Mouse (Mus musculus): ENCODE measurements around the gene Crb1. TPM values are rescaled to one million over a fixed set of nuclear protein-coding genes. Genes with fewer than 3 reads are reported as not detected.
"Not testable (repeated sequence)": the region's sequence is repeated elsewhere in the genome, so short reads cannot be mapped to it uniquely, and the experiment has no call there.

Crb1 gene
- polyA plus RNA-seq (2015; fragmentation: Nextera tagmentation; extraction: Ambion mirVana), result 2.5 TPM in 2 replicates

DNA sequence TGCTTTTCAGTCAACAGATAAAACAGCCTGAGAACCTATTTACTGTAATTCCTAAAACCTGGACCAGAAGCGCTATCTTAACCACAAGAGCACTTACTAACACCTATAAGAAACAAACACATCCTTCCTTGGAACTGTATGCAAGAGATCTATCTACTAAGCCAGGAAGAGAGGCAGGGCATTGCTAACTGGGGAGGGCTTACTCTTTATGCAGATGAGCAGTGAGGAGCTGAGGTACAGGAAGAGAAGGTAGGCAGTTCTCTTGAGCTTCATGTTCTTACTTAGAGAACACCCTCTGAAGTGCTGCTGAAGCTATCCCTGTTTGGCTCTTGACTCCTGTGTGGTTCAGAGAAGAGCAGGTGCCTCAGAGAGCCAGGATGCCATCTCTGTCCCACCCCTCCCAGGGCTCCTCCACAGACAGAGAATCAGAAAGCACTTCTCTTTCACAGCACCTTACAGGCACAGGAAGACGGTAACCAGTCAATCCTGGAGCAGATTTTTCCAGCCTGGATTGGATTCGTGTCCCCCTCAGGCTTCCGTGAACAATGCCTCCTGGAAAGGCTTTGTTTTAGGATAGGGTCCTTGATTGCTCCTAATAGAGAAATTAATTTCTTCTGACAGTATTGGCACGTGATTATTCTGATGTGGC, at the start of gene Crb1:
Crb1 (minus strand) TSS at position 463 of the 649 bp plus-strand sequence.
- H3K4me3 ChIP-seq, result peak within 1 kb of the TSS; percentile 30
- no peaks in the 10 kb centered on the region for H3K36me3 ChIP-seq (ENCODE audit: poor library complexity, severe bottlenecking)
- H3K4me1 ChIP-seq, result peaks cover 21% of the 10 kb centered on the region
- peak within 1 kb of the TSS; percentile 71 for H3K27ac ChIP-seq
- H3K4me2 ChIP-seq, result peak within 1 kb of the TSS; percentile 57
- no peaks in the 10 kb centered on the region for H3K27me3 ChIP-seq
- WGBS, result 7% methylated on average over 5 of the region's 5 CpGs
- H3K9ac ChIP-seq, result peak within 1 kb of the TSS; percentile 49
- no peaks in the 10 kb centered on the region for H3K9me3 ChIP-seq (replicated peaks)
- peak; percentile 78 for ATAC-seq

DNA sequence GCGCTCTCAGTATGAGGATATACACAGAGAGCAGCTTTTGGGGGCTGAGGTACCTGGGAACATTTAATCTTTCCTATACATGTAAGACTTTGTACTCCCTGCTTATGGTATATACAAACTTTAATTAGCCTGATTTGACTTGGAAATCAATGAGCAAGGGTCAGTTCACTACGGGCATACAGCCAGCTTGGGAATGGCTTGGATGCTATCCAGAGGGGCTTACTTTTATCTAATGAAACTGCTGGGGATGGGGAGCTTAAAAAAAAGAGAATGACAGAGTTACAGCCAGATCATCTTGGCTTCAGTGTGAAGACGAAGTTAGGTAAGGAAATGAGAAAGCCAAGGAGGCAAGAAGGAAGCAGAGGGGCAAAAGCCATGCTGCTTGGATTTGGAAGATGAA, 48.1 kb upstream of the Crb1 start:
- Histone ChIP-seq H3K27ac (peak overlapping the region; percentile 59), H3K4me2 (peak overlapping the region; percentile 75), H3K4me1 (peaks cover 42% of the 10 kb centered on the region), H3K36me3 (ENCODE audit: poor library complexity, severe bottlenecking) (peaks cover 19% of the 10 kb centered on the region), H3K9ac (peak overlapping the region; percentile 52), H3K4me3 (peak overlapping the region; percentile 39), H3K27me3 (no peaks in the 10 kb centered on the region), H3K9me3 (replicated peaks) (no peaks in the 10 kb centered on the region)
- WGBS, result 25% methylated on average over 3 of the region's 3 CpGs
- ATAC-seq, result no peak

DNA sequence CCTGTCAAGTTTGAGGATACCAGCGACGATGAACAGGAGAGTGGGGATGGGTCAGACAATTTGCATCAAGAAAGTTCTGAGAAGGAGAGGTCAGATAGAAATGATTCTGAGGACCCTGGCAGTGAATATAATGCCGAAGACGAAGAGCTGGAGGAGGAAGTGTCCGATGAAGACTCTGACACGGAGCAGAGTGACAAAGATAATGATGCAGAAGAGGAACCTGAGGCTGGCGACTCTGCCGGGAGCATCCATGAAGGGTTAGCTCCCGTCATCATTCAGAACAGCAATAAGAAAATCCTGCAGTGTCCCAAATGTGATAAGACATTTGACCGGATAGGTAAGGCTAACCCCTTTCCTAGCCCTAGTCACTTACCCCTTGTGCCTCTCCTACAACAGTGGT, 47.0 kb upstream of the Crb1 start:
- ATAC-seq, result no peak
- peaks cover 42% of the 10 kb centered on the region for H3K4me1 ChIP-seq
- H3K4me3 ChIP-seq, result peak overlapping the region; percentile 87
- peak overlapping the region; percentile 94 for H3K9ac ChIP-seq
- H3K4me2 ChIP-seq, result peak overlapping the region; percentile 73
- no peaks in the 10 kb centered on the region for H3K27me3 ChIP-seq
- no peak overlapping the region for H3K27ac ChIP-seq
- 65% methylated on average over 10 of the region's 10 CpGs for WGBS
- no peaks in the 10 kb centered on the region for H3K9me3 ChIP-seq (replicated peaks)
- H3K36me3 ChIP-seq (ENCODE audit: poor library complexity, severe bottlenecking), result peaks cover 9% of the 10 kb centered on the region

DNA sequence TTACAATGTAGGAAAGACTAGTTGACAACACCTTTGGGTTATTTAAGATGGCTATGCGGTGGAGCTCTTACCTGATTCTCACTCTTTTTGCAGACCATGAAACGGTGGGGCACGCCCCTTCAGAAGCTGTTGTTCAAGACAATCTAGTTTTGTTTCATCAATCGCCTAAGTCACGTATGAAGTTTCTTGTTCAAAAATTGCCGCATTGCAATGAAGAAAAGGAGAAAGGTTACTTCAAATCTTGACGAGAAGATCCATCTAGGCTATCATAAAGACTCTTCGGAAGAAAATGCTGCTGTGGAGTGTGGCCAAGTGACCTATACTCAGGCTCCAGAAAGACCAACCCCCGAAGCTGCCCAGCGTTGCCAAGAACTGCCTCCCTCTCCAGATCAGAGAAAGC, 46.0 kb upstream of the Crb1 start:
- 16% methylated on average over 10 of the region's 10 CpGs for WGBS
- Histone ChIP-seq H3K4me3 (peak overlapping the region; percentile 87), H3K27me3 (no peaks in the 10 kb centered on the region), H3K27ac (peak overlapping the region; percentile 82; the same call in 1 of the 2 replicates), H3K4me1 (peaks cover 42% of the 10 kb centered on the region), H3K9ac (peak overlapping the region; percentile 94), H3K4me2 (peak overlapping the region; percentile 73), H3K9me3 (replicated peaks) (no peaks in the 10 kb centered on the region), H3K36me3 (ENCODE audit: poor library complexity, severe bottlenecking) (peaks cover 8% of the 10 kb centered on the region; the same call in 1 of the 2 replicates)
- no peak for ATAC-seq

DNA sequence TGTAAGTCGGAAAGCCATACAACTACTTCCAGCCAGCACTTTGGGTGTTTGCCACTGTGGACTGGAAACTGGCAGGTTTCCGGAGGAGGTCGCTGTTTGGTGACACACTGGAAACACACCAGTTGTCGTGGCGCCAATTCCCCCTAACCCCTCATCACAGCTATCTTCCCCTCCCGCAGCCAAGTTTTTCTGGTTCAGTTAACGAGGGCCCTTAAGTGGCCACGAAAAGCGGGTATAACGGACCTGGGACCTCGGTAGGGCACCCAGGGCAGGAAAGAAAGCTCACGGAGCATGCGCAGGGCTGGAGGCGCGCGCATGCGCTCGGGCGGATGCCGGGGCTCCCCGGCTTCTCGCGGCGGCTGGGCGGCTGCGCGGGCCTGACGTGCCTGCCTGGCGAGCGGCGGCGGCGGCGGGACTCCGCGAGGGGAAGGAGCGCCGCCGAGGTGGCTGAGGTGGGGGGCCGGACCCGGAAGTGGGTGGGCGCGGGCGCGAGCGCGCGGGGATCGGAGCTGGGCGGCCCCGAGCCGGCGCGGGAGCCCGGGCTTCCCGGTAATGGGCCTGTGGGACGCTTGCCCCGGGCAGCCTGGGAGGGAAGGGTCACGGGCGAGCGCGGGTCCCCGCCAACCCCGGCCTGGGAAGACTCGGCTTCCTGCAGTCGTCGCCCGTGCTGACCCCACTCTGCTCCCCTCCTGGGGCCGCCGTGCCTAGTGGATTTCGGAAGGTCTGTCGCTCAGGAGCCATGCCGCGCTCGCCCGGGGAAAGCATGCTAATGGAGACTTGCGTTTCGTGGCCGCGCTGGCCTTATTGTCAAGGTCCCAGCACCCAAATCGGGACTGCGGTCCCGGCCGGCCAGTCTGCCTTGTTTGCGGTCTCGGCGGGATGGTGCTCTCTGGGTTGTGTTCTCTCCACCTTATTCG, 45.2 kb upstream of the Crb1 start, which contains the start of gene Zbtb41:
Zbtb41 (plus strand) TSS at position 414 of the 917 bp plus-strand sequence.
- Histone ChIP-seq H3K36me3 (ENCODE audit: poor library complexity, severe bottlenecking) (peaks cover 7% of the 10 kb centered on the region; the same call in 1 of the 2 replicates), H3K4me3 (peak within 1 kb of the TSS; percentile 87), H3K27ac (peak within 1 kb of the TSS; percentile 82), H3K4me2 (peak within 1 kb of the TSS; percentile 73), H3K4me1 (peaks cover 40% of the 10 kb centered on the region), H3K9me3 (replicated peaks) (no peaks in the 10 kb centered on the region), H3K27me3 (no peaks in the 10 kb centered on the region), H3K9ac (peak within 1 kb of the TSS; percentile 94)
- ATAC-seq, result peak; percentile 98
- under 1% methylated on average over 67 of the region's 88 CpGs for WGBS

DNA sequence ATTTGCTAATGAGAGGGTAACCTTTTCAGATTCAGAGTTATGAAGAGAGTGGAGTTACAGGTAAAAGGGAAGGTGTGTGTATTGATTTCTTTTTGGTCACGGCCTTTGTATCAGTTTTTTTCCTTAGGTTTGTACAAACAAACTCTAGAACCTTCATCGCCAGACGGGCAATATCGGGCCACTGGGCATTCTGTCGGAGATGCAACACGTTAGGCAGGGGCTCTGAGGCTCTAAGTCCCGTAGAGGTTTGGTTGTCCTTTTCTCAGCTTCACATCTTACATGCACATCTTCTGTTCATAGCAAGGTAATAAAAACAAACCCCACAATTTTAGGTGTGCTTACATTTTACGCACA, 44.6 kb upstream of the Crb1 start:
- H3K27me3 ChIP-seq, result no peaks in the 10 kb centered on the region
- peaks cover 5% of the 10 kb centered on the region; the same call in 1 of the 2 replicates for H3K36me3 ChIP-seq (ENCODE audit: poor library complexity, severe bottlenecking)
- H3K4me3 ChIP-seq, result peak overlapping the region; percentile 87
- H3K9ac ChIP-seq, result peak overlapping the region; percentile 94
- H3K9me3 ChIP-seq (replicated peaks), result no peaks in the 10 kb centered on the region
- H3K4me1 ChIP-seq, result peaks cover 35% of the 10 kb centered on the region
- 3% methylated on average over 8 of the region's 8 CpGs for WGBS
- 0 out of 2 replicates have a peak overlapping the region, but pooled peaks have one; percentile 82 for H3K27ac ChIP-seq
- peak overlapping the region; percentile 73 for H3K4me2 ChIP-seq
- ATAC-seq, result peak; percentile 19; the same call in 1 of the 2 replicates

DNA sequence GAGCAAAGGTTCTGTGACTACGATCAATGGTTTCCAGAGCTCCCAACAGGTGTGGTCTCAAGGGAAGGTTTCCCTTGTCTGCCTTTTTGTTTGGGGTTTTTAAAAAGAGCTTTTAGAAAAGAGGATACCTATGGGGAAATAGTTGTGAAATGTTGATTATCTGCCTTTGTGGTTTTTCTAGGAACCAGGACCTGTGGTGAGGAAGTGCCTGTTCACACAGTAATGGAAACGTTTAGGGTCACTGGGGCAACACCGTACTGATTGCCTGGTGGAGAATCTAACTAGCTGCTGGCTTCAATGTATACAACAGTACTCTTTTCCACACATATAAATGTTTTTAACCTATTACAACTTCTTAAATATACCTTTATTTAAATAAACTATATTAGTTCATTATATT, 36.6 kb upstream of the Crb1 start:
- Histone ChIP-seq H3K4me3 (no peak overlapping the region), H3K27me3 (no peaks in the 10 kb centered on the region), H3K36me3 (ENCODE audit: poor library complexity, severe bottlenecking) (no peaks in the 10 kb centered on the region), H3K4me1 (no peaks in the 10 kb centered on the region), H3K27ac (no peak overlapping the region), H3K9me3 (replicated peaks) (no peaks in the 10 kb centered on the region; the same call in 1 of the 2 replicates), H3K4me2 (no peak overlapping the region), H3K9ac (no peak overlapping the region)
- 92% methylated on average over 3 of the region's 3 CpGs for WGBS
- no peak for ATAC-seq

DNA sequence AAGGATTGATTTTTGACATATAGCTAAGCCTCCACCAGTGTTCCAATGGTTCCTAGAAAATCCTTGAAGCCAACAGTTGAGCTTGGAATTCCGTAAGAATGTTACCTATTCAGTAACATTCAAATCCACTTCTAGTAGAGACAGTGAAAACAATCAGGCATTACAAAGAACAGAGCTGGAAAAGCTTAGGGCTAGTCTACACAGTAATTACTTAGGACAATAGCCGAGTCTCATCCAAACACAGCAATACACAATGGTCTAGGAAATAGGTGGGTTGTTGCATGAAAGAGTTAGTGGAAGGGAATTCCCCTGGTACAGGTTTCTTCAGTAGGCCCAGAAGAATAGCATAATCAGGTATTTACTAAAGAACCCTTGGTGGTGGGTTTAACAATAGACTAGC, 35.5 kb upstream of the Crb1 start:
- not testable (repeated sequence) for H3K4me2 ChIP-seq; H3K4me3 ChIP-seq; H3K9me3 ChIP-seq (replicated peaks); H3K9ac ChIP-seq; H3K4me1 ChIP-seq; ATAC-seq; H3K36me3 ChIP-seq (ENCODE audit: poor library complexity, severe bottlenecking); H3K27ac ChIP-seq; H3K27me3 ChIP-seq
- 83% methylated on average over 2 of the region's 2 CpGs for whole genome bisulfite sequencing

GRCm38 (mm10) chr1:139407701-139408100, 30.8 kb upstream of the Crb1 start:
- Histone ChIP-seq H3K9me3 (replicated peaks) (no peaks in the 10 kb centered on the region; the same call in 1 of the 2 replicates), H3K9ac (no peak overlapping the region), H3K4me2 (no peak overlapping the region), H3K4me1 (no peaks in the 10 kb centered on the region), H3K4me3 (no peak overlapping the region), H3K27ac (no peak overlapping the region), H3K36me3 (ENCODE audit: poor library complexity, severe bottlenecking) (no peaks in the 10 kb centered on the region), H3K27me3 (no peaks in the 10 kb centered on the region)
- 59% methylated on average over 5 of the region's 5 CpGs for WGBS
- ATAC-seq, result no peak

GRCm38 (mm10) chr1:139405766-139406165, 28.9 kb upstream of the Crb1 start:
- Histone ChIP-seq H3K36me3 (ENCODE audit: poor library complexity, severe bottlenecking) (no peaks in the 10 kb centered on the region), H3K4me1 (no peaks in the 10 kb centered on the region)
- no peak for ATAC-seq

GRCm38 (mm10) chr1:139396589-139396988, 19.7 kb upstream of the Crb1 start:
- Histone ChIP-seq H3K4me2 (no peak overlapping the region), H3K27ac (no peak overlapping the region), H3K4me3 (no peak overlapping the region), H3K9me3 (replicated peaks) (no peaks in the 10 kb centered on the region), H3K27me3 (no peaks in the 10 kb centered on the region), H3K9ac (no peak overlapping the region), H3K4me1 (no peaks in the 10 kb centered on the region), H3K36me3 (ENCODE audit: poor library complexity, severe bottlenecking) (no peaks in the 10 kb centered on the region)
- 65% methylated on average over 1 of the region's 1 CpGs for WGBS
- ATAC-seq, result no peak

More at GRCm38 (mm10) chr1:139405766-139406165, 28.9 kb upstream of the Crb1 start:
- H3K9me3 ChIP-seq (replicated peaks), result no peaks in the 10 kb centered on the region; the same call in 1 of the 2 replicates
- no peak overlapping the region for H3K4me3 ChIP-seq
- H3K4me2 ChIP-seq, result no peak overlapping the region
- H3K27ac ChIP-seq, result no peak overlapping the region
- H3K27me3 ChIP-seq, result no peaks in the 10 kb centered on the region
- H3K9ac ChIP-seq, result no peak overlapping the region

DNA sequence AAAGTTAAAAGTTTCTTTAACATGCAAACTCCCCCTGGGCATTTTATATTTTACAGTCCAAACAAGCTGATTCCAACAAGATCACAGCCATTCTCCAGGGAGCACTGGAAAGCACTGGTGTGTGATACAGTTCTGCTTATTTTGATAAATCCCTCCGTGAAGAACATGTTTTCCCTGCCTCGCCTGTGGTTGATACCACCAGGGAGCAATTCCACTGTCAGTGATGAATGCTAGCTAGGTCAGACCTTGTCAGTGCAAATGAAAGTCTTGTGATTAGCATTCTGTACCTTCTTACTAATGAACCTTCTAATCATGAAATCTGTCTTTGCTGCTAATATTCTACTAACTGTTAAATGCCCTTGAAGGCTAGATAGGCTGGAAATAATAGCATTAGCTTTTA, 14.8 kb upstream of the Crb1 start:
- H3K4me3 ChIP-seq, result no peak overlapping the region
- no peaks in the 10 kb centered on the region for H3K27me3 ChIP-seq
- H3K9ac ChIP-seq, result no peak overlapping the region
- H3K4me2 ChIP-seq, result no peak overlapping the region
- H3K27ac ChIP-seq, result no peak overlapping the region
- WGBS, result 62% methylated on average over 2 of the region's 2 CpGs
- H3K9me3 ChIP-seq (replicated peaks), result no peaks in the 10 kb centered on the region
- ATAC-seq, result no peak
- no peaks in the 10 kb centered on the region for H3K4me1 ChIP-seq
- H3K36me3 ChIP-seq (ENCODE audit: poor library complexity, severe bottlenecking), result no peaks in the 10 kb centered on the region
